Mouse (Mus musculus) right cerebral cortex, postnatal 10 days (tissue): ENCODE data around the gene Dhrs7c.
A peak's percentile ranks its signal among the peaks of the same experiment; 100 is the strongest.

ENCODE experiments used
- DNase-seq, 2 experiments: peaks; one replicate each; pipeline ENCODE4 v3.0.0; 2021; ENCODE audit warnings: low spot score in 2 of 2

Gene Dhrs7c

GRCm38 (mm10) chr11:67797931-67798330, at the start of gene Dhrs7c:
TSS of gene Dhrs7c (plus strand) at chr11:67798187.
- no peak for DNase-seq

- no peak for DNase-seq
Observed at GRCm38 (mm10) chr11:67756287-67756686, 41.7 kb upstream of the Dhrs7c start.

GRCm38 (mm10) chr11:67757373-67758167, 40.4 kb upstream of the Dhrs7c start:
- DNase-seq: no peak

GRCm38 (mm10) chr11:67771053-67771452, 26.9 kb upstream of the Dhrs7c start, which contains the start of gene Glp2r:
TSS of gene Glp2r (minus strand) at chr11:67771153.
- DNase-seq: no peak

DNA sequence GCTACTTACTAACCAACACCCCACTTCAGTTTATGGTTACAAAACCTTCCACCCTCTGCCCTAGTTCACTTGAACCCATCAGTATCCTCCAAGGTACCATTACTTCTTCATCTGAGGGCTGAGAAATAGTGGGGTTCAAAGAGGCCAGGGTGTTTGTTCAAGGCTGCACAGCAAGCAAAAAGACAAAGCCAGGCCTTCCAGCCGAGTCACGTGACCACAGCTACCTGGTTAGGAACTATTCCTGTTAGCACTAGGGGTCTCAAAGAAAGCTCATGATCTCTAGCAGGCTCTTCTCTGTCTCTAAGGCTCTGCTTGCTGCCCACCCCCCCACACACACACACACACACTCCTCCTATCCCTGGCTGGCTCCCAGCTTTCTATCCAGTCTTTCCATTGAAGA, 26.3 kb upstream of the Dhrs7c start:
- no peak for DNase-seq

- DNase-seq: peak; percentile 80 to 84
Observed at GRCm38 (mm10) chr11:67772577-67772976, 25.4 kb upstream of the Dhrs7c start.

- no peak for DNase-seq
Observed at GRCm38 (mm10) chr11:67774379-67774778, 23.6 kb upstream of the Dhrs7c start, which contains the start of gene Gsg1l2. TSS of gene Gsg1l2 (plus strand) at chr11:67774608.

- DNase-seq: no peak
Observed at GRCm38 (mm10) chr11:67790182-67790581, 7.8 kb upstream of the Dhrs7c start.

- no peak for DNase-seq
Observed at GRCm38 (mm10) chr11:67800130-67800723, 2.2 kb downstream of the Dhrs7c start.

- DNase-seq: peak in 1 of 2 experiments; percentile 74
Observed at GRCm38 (mm10) chr11:67801169-67801568, 3.2 kb downstream of the Dhrs7c start.

DNA sequence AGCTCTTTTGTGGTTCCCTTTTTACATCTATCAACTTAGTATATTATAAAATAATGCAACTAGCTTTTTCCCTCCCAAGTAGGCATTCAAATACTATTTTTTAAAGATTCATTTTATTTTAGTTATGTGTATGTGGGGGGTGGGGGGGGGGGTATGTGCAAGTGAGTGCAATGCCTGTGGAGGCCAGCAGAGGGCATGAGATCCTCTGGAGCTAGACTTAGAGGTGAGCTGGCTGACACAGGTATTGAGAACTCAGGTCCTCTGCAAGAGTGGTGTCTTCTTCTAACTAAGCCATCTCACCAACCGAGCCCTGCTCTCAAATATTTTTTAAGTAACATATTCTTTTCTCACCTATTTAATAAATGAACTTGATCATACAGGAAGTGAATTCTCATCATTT, 7.6 kb downstream of the Dhrs7c start:
- DNase-seq: no peak

- DNase-seq: no peak
Observed at GRCm38 (mm10) chr11:67806832-67807597, 9.0 kb downstream of the Dhrs7c start.

DNA sequence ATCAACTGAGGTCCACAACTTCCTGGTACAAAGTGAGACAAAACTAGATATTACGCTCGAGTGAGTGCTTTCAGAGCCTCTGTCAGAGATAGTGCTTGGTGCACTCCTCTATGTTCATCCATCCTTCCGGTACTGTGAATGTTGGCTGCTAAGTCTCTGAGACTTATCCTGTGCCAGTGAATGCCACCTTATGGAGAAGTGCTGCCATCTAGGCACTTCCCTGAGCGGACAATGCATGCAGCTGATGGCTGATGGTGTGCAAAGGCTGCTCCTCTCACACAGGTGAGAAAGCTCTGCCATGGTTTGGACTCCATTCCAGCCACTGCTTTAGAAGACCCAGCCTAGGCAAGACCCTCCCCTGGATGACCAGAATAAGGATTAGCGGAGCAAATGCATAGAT, 10.1 kb downstream of the Dhrs7c start:
- DNase-seq: no peak

DNA sequence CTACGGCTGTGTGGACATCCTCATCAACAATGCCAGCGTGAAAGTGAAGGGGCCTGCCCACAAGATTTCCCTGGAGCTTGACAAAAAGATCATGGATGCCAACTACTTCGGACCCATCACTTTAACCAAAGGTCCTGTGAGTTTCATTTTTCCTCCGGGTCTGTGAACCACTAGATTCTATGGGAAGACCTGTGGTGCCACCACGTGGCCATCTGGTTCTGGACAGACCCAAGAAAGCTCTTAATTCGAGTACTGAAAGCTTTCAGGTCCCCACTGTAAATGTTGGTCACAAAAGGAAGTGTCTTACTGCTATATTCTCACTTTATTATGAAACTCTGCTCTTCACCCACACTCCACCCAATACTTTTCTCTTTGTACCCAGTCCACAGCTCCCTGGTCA, 13.5 kb downstream of the Dhrs7c start:
- DNase-seq: peak in 1 of 2 experiments; percentile 59

DNA sequence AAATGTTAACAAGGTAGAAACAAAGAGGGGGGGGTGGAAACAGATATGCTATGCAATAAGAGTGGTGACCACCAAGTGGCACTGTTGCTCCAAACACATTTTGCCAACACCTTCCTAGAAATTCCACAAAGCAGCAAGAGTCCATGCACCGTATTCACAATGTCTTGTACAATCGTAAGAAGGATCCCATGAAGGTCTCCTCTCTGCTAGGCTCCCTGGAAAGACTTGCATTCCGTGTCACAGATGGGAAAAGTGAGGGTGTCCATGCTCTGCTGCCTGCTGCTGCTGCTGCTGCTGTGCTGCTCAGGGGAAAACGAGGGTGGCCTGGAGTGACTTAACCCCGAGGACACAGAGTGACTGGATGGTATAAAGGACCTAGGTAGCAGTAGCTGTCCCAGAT, 21.6 kb downstream of the Dhrs7c start:
- DNase-seq: peak; percentile 61 to 69

DNA sequence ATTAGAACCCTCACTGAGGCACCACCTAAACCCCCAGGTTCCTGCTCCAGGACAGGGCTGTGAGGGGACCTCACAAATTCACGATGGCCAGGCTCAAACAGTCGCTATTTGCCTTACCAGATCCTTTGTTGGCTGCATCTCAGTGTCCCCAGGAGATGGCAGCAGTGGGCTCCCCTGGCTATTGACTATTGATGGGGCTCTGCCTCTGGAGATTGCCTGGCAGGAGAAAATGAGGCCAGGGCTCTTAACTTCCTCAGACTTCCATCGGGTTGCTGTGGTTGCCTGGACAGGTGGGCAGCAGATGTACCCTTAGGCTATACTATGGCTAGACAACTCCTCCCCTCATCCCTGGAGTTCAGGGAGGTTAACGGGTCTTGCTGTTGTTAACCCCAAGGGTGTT, 22.2 kb downstream of the Dhrs7c start:
- peak; percentile 71 to 81 for DNase-seq

DNA sequence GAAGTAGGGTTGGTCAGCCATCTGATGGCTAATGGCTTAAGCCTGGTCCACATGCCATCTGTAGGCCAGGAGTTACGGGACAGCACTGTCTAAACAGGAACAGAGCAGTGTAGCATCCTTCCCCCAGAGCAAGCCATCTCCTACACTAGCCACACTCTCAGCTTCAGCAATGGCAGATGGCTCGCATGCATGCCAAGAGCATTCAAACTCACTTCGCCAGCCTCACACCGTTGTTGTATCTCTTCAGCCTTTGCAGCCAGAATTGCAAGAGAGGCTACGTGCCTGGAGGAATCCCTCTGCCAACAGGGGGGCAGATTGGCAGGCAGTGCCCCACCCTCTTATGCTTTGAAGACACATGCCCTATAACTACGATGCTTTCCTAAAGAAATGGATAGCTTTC, 23.6 kb downstream of the Dhrs7c start:
- peak; percentile 74 to 84 for DNase-seq

- no peak for DNase-seq
Observed at GRCm38 (mm10) chr11:67828360-67829059, 30.5 kb downstream of the Dhrs7c start.

DNA sequence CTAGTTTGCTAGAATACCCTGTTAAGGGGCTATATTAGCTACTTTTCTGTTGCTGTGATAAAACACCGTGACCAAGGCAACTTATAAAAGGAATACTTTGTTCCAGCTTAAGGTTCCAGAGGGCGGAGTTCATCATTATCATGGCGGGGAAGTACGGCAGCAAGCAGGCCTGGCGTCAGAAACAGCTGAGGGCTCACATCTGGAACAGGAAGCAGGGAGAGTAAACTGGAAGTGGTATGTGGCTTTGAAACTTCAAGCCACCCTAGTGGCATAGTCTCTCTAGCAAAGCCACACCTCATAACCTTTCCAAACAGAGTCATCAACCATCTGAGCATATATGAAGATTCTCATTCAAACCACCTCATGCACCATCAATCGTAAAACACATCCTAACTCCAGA, 31.5 kb downstream of the Dhrs7c start:
- no peak for DNase-seq

GRCm38 (mm10) chr11:67831820-67832219, 33.8 kb downstream of the Dhrs7c start:
- no peak for DNase-seq

- DNase-seq: no peak
Observed at GRCm38 (mm10) chr11:67835408-67836078, 37.6 kb downstream of the Dhrs7c start.
